Mouse (Mus musculus) MEL (cell line): ENCODE measurements around the gene Prdm15. TPM values are rescaled to one million over a fixed set of nuclear protein-coding genes. Genes with fewer than 3 reads are reported as not detected.

Experiments
- DNase-seq: peaks from one replicate; pipeline ENCODE4 v3.0.0; 2011; ENCODE audit warnings: low read depth, low spot score
- H3K27ac ChIP-seq: 2 replicates; pipeline ENCODE4 v1.5.1; 2012; ENCODE audit warnings: low read depth, mild to moderate bottlenecking, control low read depth, low read length, moderate library complexity; ENCODE audit not compliant: control insufficient read depth
- H3K27me3 ChIP-seq, 2 experiments: fragments of 150-350 bp in 1 of 2; sonication (generic) in 1 of 2; 2 replicates each; pipeline ENCODE4 v1.6.1; 2012; ENCODE audit warnings: low read length in 2 of 2, mild to moderate bottlenecking in 2 of 2, improper control_type of control experiment in 1 of 2, moderate library complexity in 1 of 2; ENCODE audit not compliant: insufficient read depth in 2 of 2, control insufficient read depth in 1 of 2
- H3K36me3 ChIP-seq, 2 experiments: 2 replicates each; pipeline ENCODE4 v1.6.1; 2012 to 2014; ENCODE audit warnings: low read length in 2 of 2, improper control_type of control experiment in 1 of 2, inconsistent platforms in 1 of 2, mild to moderate bottlenecking in 1 of 2; ENCODE audit not compliant: insufficient read depth in 2 of 2, control insufficient read depth in 1 of 2
- H3K4me1 ChIP-seq, 2 experiments: fragments of 150-350 bp in 1 of 2; sonication (generic) in 1 of 2; 2 replicates each; pipeline ENCODE4 v1.6.1; 2012; ENCODE audit warnings: low read length in 2 of 2, improper control_type of control experiment in 1 of 2, mild to moderate bottlenecking in 1 of 2; ENCODE audit not compliant: insufficient read depth in 2 of 2, control insufficient read depth in 1 of 2
- H3K4me3 ChIP-seq, 2 experiments: fragments of 150-350 bp in 1 of 2; sonication (generic) in 1 of 2; 2 replicates each; pipeline ENCODE4 v1.5.1; 2012; ENCODE audit warnings: low read depth in 2 of 2, low read length in 2 of 2, mild to moderate bottlenecking in 2 of 2, moderate library complexity in 2 of 2, control low read depth in 1 of 2, improper control_type of control experiment in 1 of 2; ENCODE audit not compliant: control insufficient read depth in 1 of 2, insufficient read depth in 1 of 2
- H3K79me2 ChIP-seq: 2 replicates; pipeline ENCODE4 v1.6.1; 2012; ENCODE audit warnings: mild to moderate bottlenecking, low read length, moderate library complexity; ENCODE audit not compliant: control insufficient read depth, poor library complexity, insufficient read depth
- H3K9ac ChIP-seq: 2 replicates; pipeline ENCODE4 v1.6.1; 2012; ENCODE audit warnings: low read depth, mild to moderate bottlenecking, control low read depth, low read length, moderate library complexity; ENCODE audit not compliant: control insufficient read depth, poor library complexity, severe bottlenecking
- H3K9me3 ChIP-seq: fragments of 150-350 bp; sonication (generic); replicated peaks from 2 replicates; pipeline ENCODE4 v1.6.1; 2012; ENCODE audit warnings: mild to moderate bottlenecking, low read length, improper control_type of control experiment, moderate library complexity; ENCODE audit not compliant: insufficient read depth
- BHLHE40 ChIP-seq: IDR thresholded peaks from 2 replicates; pipeline ENCODE4 v1.6.1; 2012; ENCODE audit warnings: low read depth, mild to moderate bottlenecking, inconsistent platforms, low read length, improper control_type of control experiment, borderline replicate concordance
- CHD1 ChIP-seq: IDR thresholded peaks from 2 replicates; pipeline ENCODE4 v1.6.1; 2012; ENCODE audit warnings: low read depth, mild to moderate bottlenecking, inconsistent platforms, low read length, improper control_type of control experiment
- CHD2 ChIP-seq: IDR thresholded peaks from 2 replicates; pipeline ENCODE4 v1.6.1; 2011; ENCODE audit warnings: low read length, improper control_type of control experiment
- CTCF ChIP-seq, 3 experiments: IDR thresholded peaks in 2 of 3; conservative IDR thresholded peaks in 1 of 3; 2 replicates each; pipeline ENCODE4 v1.5.1; 2011 to 2012; ENCODE audit warnings: low read length in 3 of 3, low read depth in 2 of 3, mild to moderate bottlenecking in 2 of 3, improper control_type of control experiment in 1 of 3, inconsistent platforms in 1 of 3, mixed read lengths in 1 of 3, moderate library complexity in 1 of 3; ENCODE audit not compliant: control insufficient read depth in 1 of 3, insufficient read depth in 1 of 3, poor library complexity in 1 of 3, severe bottlenecking in 1 of 3
- EP300 ChIP-seq, 2 experiments: IDR thresholded peaks; 2 replicates each; pipeline ENCODE4 v1.6.1; 2011; ENCODE audit warnings: improper control_type of control experiment in 2 of 2, low read length in 2 of 2, low read depth in 1 of 2, mild to moderate bottlenecking in 1 of 2
- ETS1 ChIP-seq: IDR thresholded peaks from 2 replicates; pipeline ENCODE4 v1.6.1; 2012; ENCODE audit warnings: low read depth, mild to moderate bottlenecking, inconsistent platforms, low read length, improper control_type of control experiment, moderate library complexity
- HCFC1 ChIP-seq: IDR thresholded peaks from 2 replicates; pipeline ENCODE4 v1.6.1; 2012; ENCODE audit warnings: low read depth, mild to moderate bottlenecking, inconsistent platforms, low read length, improper control_type of control experiment, moderate library complexity
- MAFK ChIP-seq: IDR thresholded peaks from 2 replicates; pipeline ENCODE4 v1.6.1; 2011; ENCODE audit warnings: low read depth, mild to moderate bottlenecking, low read length, improper control_type of control experiment, borderline replicate concordance
- MAX ChIP-seq: IDR thresholded peaks from 2 replicates; pipeline ENCODE4 v1.6.1; 2011; ENCODE audit warnings: low read length, improper control_type of control experiment
- MAZ ChIP-seq: IDR thresholded peaks from 2 replicates; pipeline ENCODE4 v1.6.1; 2012; ENCODE audit warnings: low read depth, mild to moderate bottlenecking, inconsistent platforms, low read length, improper control_type of control experiment
- MEF2A ChIP-seq: IDR thresholded peaks from 2 replicates; pipeline ENCODE4 v1.6.1; 2014; ENCODE audit warnings: low read depth, mild to moderate bottlenecking, inconsistent platforms, low read length, improper control_type of control experiment; ENCODE audit not compliant: poor library complexity, insufficient replicate concordance, severe bottlenecking; ENCODE audit errors: extremely low read depth
- MXI1 ChIP-seq: IDR thresholded peaks from 2 replicates; pipeline ENCODE4 v1.6.1; 2011; ENCODE audit warnings: mild to moderate bottlenecking, low read depth, low read length, improper control_type of control experiment
- MYB ChIP-seq: IDR thresholded peaks from 2 replicates; pipeline ENCODE4 v1.6.1; 2011; ENCODE audit warnings: mild to moderate bottlenecking, low read depth, low read length, improper control_type of control experiment
- NELFE ChIP-seq: IDR thresholded peaks from 2 replicates; pipeline ENCODE4 v1.6.1; 2011; ENCODE audit warnings: low read depth, low read length, improper control_type of control experiment
- POLR2A ChIP-seq, 2 experiments: IDR thresholded peaks; 2 replicates each; pipeline ENCODE4 v1.6.1; 2011 to 2012; ENCODE audit warnings: low read length in 2 of 2, mild to moderate bottlenecking in 2 of 2, control low read depth in 1 of 2, improper control_type of control experiment in 1 of 2, low read depth in 1 of 2, moderate library complexity in 1 of 2; ENCODE audit not compliant: control insufficient read depth in 1 of 2, insufficient read depth in 1 of 2, poor library complexity in 1 of 2
- POLR2AphosphoS2 ChIP-seq: IDR thresholded peaks from 2 replicates; pipeline ENCODE4 v1.6.1; 2011; ENCODE audit warnings: low read length, improper control_type of control experiment
- SMC3 ChIP-seq: IDR thresholded peaks from 2 replicates; pipeline ENCODE4 v1.6.1; 2011; ENCODE audit warnings: low read depth, low read length, improper control_type of control experiment
- TAL1 ChIP-seq: IDR thresholded peaks from 2 replicates; pipeline ENCODE4 v1.6.1; 2012; ENCODE audit warnings: mild to moderate bottlenecking, inconsistent platforms, low read length, moderate library complexity, mixed read lengths
- TBP ChIP-seq: IDR thresholded peaks from 2 replicates; pipeline ENCODE4 v1.8.0; 2011; ENCODE audit warnings: low read depth, low read length, improper control_type of control experiment
- TCF12 ChIP-seq: IDR thresholded peaks from 2 replicates; pipeline ENCODE4 v1.6.1; 2014; ENCODE audit warnings: low read depth, mild to moderate bottlenecking, inconsistent platforms, low read length, improper control_type of control experiment, moderate library complexity
- UBTF ChIP-seq: IDR thresholded peaks from 2 replicates; pipeline ENCODE4 v1.6.1; 2012; ENCODE audit warnings: low read depth, mild to moderate bottlenecking, inconsistent platforms, low read length, improper control_type of control experiment, moderate library complexity, borderline replicate concordance; ENCODE audit not compliant: insufficient read depth
- USF1 ChIP-seq: IDR thresholded peaks from 2 replicates; pipeline ENCODE4 v1.6.1; 2014; ENCODE audit warnings: low read depth, mild to moderate bottlenecking, inconsistent platforms, low read length, improper control_type of control experiment, moderate library complexity
- ZC3H11A ChIP-seq: IDR thresholded peaks from 2 replicates; pipeline ENCODE4 v1.6.1; 2012; ENCODE audit warnings: low read depth, mild to moderate bottlenecking, inconsistent platforms, low read length, improper control_type of control experiment
- ZNF384 ChIP-seq: IDR thresholded peaks from 2 replicates; pipeline ENCODE4 v1.6.1; 2012; ENCODE audit warnings: low read depth, mild to moderate bottlenecking, inconsistent platforms, low read length, improper control_type of control experiment
- polyA plus RNA-seq, 2 experiments: library from polyadenylated mRNA; stranded (reverse) in 1 of 2; unstranded in 1 of 2; fragments of >175 nt in 1 of 2; fragments of >200 nt in 1 of 2; gene quantifications; 2 replicates each; pipeline versions ENCODE4 v1.2.1 to v1.2.4; 2012; ENCODE audit warnings: low replicate concordance in 2 of 2, low read depth in 1 of 2; ENCODE audit not compliant: insufficient read length in 2 of 2, insufficient read depth in 1 of 2, missing spikeins in 1 of 2
- total RNA-seq: library from RNA; depleted of rRNA; stranded (reverse); fragments of 300-350 nt; gene quantifications from 2 replicates; pipeline ENCODE4 v1.2.3, GENCODE M21; 2012

Prdm15 gene
- total and polyA plus RNA-seq, 3 experiments = 10.7 to 12.0 TPM; not detected in 1

DNA sequence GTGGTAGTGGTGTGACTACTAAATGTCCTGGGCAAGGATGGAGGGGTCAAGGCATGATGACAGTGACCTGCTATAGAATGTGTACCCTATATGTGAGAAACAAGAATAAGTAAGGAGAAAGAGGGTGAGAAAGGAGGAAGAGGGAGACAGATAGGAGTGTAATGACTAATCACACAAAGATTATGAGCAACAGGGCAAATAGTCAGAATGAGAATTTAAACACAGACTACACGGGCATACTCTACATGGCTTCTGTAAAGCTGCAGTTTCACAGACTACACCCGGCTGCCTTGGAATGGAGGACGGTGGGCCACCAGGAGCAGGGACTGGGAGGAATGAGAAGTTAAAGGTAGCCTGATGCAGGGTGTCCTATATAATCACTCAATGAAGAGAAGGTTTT is 25.9 kb upstream of the Prdm15 start:
- Histone ChIP-seq H3K4me1 (no peaks in the 10 kb centered on the region), H3K79me2 (peaks cover 2% of the 10 kb centered on the region; the same call in 1 of the 2 replicates), H3K9me3 (no peaks in the 10 kb centered on the region), H3K4me3 (no peak overlapping the region)
- TF ChIP-seq CHD2 (no peak), SMC3 (no peak), CHD1 (no peak), UBTF (no peak), ETS1 (no peak), MAFK (no peak), HCFC1 (no peak), MXI1 (no peak), CTCF (IDR thresholded peaks at IDR 0.05 in 2 of 3, conservative IDR thresholded peaks at IDR 0.05 in 1 of 3; ENCODE audit: control insufficient read depth in 1 of 3, insufficient read depth in 1 of 3, low read depth in 2 of 3, low read length in 3 of 3, poor library complexity in 1 of 3, severe bottlenecking in 1 of 3) (no peak), ZNF384 (no peak), USF1 (no peak), POLR2AphosphoS2 (no peak), NELFE (no peak), TAL1 (no peak), TBP (no peak), ZC3H11A (no peak), BHLHE40 (no peak), TCF12 (no peak), POLR2A (IDR thresholded peaks at IDR 0.05; ENCODE audit: control insufficient read depth in 1 of 2, insufficient read depth in 1 of 2, low read depth in 1 of 2, low read length in 2 of 2, poor library complexity in 1 of 2) (no peak), MAZ (no peak)
- TF ChIP-seq, all 39 proteins: peak for 0
- H3K9ac ChIP-seq = no peak overlapping the region
- no peaks in the 10 kb centered on the region for H3K27me3 ChIP-seq
- H3K27ac ChIP-seq = no peak overlapping the region
- no peak for DNase-seq
- H3K36me3 ChIP-seq = peaks cover 0 to 1% of the 10 kb centered on the region in 2 experiments; a peak in 1 of 4 replicates

DNA sequence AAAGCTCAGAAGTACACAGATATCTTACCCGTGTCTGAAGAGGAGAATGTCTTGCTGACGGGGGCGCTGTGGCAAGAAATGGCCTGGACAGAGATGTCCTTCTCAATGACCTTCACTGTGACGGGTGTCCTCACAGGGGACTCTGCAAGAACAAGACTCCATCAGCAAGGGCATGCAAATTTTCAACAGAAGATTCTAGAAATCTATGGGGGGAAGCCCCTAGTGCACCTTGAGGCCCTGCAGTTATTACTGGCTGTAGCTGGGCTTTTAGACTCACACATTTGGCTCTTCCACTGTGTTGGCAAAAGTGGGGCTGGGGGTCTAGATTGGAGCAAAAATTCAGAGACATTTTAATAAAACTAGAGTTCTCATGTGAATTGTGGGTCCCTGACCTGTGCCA is 23.5 kb upstream of the Prdm15 start:
- Histone ChIP-seq H3K9ac (no peak overlapping the region), H3K9me3 (no peaks in the 10 kb centered on the region), H3K27me3 (no peaks in the 10 kb centered on the region), H3K27ac (no peak overlapping the region), H3K79me2 (peaks cover 2% of the 10 kb centered on the region; the same call in 1 of the 2 replicates), H3K4me1 (no peaks in the 10 kb centered on the region), H3K4me3 (no peak overlapping the region), H3K36me3 (peaks cover 0 to 1% of the 10 kb centered on the region in 2 experiments; a peak in 1 of 4 replicates)
- TF ChIP-seq MAX = no peak
- no peak for TF ChIP-seq MXI1
- no peak for TF ChIP-seq POLR2AphosphoS2
- no peak for TF ChIP-seq MYB
- no peak for TF ChIP-seq POLR2A (IDR thresholded peaks at IDR 0.05; ENCODE audit: control insufficient read depth in 1 of 2, insufficient read depth in 1 of 2, low read depth in 1 of 2, low read length in 2 of 2, poor library complexity in 1 of 2)
- TF ChIP-seq TCF12 = no peak
- TF ChIP-seq SMC3 = no peak
- TF ChIP-seq ZNF384 = no peak
- no peak for TF ChIP-seq MEF2A
- TF ChIP-seq EP300 (IDR thresholded peaks at IDR 0.05; ENCODE audit: low read depth in 1 of 2, low read length in 2 of 2) = no peak
- no peak for TF ChIP-seq MAZ
- TF ChIP-seq TBP = no peak
- DNase-seq = no peak
